Mouse (Mus musculus) embryonic facial prominence, embryonic 12.5 days (tissue): ENCODE data around the gene Otud3. TPM values are rescaled to one million over a fixed set of nuclear protein-coding genes. Genes with fewer than 3 reads are reported as not detected.

Experiments used
- polyA plus RNA-seq: library from polyadenylated mRNA; unstranded; fragments of >200 nt; fragmentation: Nextera tagmentation; extraction: Ambion mirVana; gene quantifications from 2 replicates; pipeline ENCODE4 v1.2.1, GENCODE M21; 2016

The Otud3 gene
- polyA plus RNA-seq, 1 experiment from 2014 or later, result 4.6 TPM

Other genes with a start within 250 kb of the Otud3 start
- gene Pla2g2c, start 189.2 kb downstream of the Otud3 start, polyA plus RNA-seq, result 0.41 and 0.53 TPM in 2 replicates
- 0.78 and 1.0 TPM in 2 replicates for gene Ubxn10, start 176.8 kb downstream of the Otud3 start, polyA plus RNA-seq
- gene Pla2g2f, start 156.3 kb downstream of the Otud3 start, polyA plus RNA-seq, result not detected in 2 replicates
- 0.13 and 0.32 TPM in 2 replicates for gene Pla2g2d, start 138.2 kb downstream of the Otud3 start, polyA plus RNA-seq
- 0.82 and 0.84 TPM in 2 replicates for gene Pla2g5, start 50.5 kb downstream of the Otud3 start, polyA plus RNA-seq
- not detected in 2 replicates for gene Gm13030, start 40.0 kb downstream of the Otud3 start, polyA plus RNA-seq
- gene Pla2g2e, start 36.0 kb downstream of the Otud3 start, polyA plus RNA-seq, result not detected in 2 replicates
- not detected in 2 replicates for gene Rnf186, start 53.2 kb upstream of the Otud3 start, polyA plus RNA-seq
- 2.9 and 3.7 TPM in 2 replicates for gene Tmco4, start 58.9 kb upstream of the Otud3 start, polyA plus RNA-seq
- gene Htr6, start 161.6 kb upstream of the Otud3 start, polyA plus RNA-seq, result 0.40 and 0.67 TPM in 2 replicates
- gene Nbl1, start 179.0 kb upstream of the Otud3 start, polyA plus RNA-seq, result 160 and 161 TPM in 2 replicates
- gene Minos1, start 217.2 kb upstream of the Otud3 start, polyA plus RNA-seq, result 505 and 512 TPM in 2 replicates